Mouse (Mus musculus) ES-Bruce4 (cell line): ENCODE measurements at regions not wholly inside any gene's neighbourhood (a gene's known extent, or its start where the extent isn't known, plus 50 kb on each side); places are given as distances from the start of the nearest gene placed in this dataset.
"Not testable (repeated sequence)": the region's sequence is repeated elsewhere in the genome, so short reads cannot be mapped to it uniquely, and the experiment has no call there.

Source experiments
- H3K27ac ChIP-seq: 2 replicates; pipeline ENCODE4 v1.5.1; 2012; ENCODE audit warnings: low read length, inconsistent platforms; ENCODE audit not compliant: insufficient read depth
- H3K27me3 ChIP-seq: 2 replicates; pipeline ENCODE4 v1.6.1; 2012; ENCODE audit warnings: mild to moderate bottlenecking, low read length, inconsistent platforms; ENCODE audit not compliant: control insufficient read depth, poor library complexity, insufficient read depth, severe bottlenecking
- H3K36me3 ChIP-seq: 2 replicates; pipeline ENCODE4 v1.6.1; 2012; ENCODE audit warnings: inconsistent platforms, mild to moderate bottlenecking, low read length, moderate library complexity; ENCODE audit not compliant: control insufficient read depth, poor library complexity, insufficient read depth, severe bottlenecking
- H3K4me1 ChIP-seq: one replicate; pipeline ENCODE4 v1.8.1; 2011; ENCODE audit warnings: low read length; ENCODE audit not compliant: control insufficient read depth, insufficient read depth
- H3K4me3 ChIP-seq: 2 replicates; pipeline ENCODE4 v1.5.1; 2011; ENCODE audit warnings: low read depth, mild to moderate bottlenecking, low read length
- H3K9ac ChIP-seq: 2 replicates; pipeline ENCODE4 v1.6.1; 2012; ENCODE audit warnings: low read depth, mild to moderate bottlenecking, inconsistent platforms; ENCODE audit not compliant: poor library complexity, severe bottlenecking
- H3K9me3 ChIP-seq: replicated peaks from 2 replicates; pipeline ENCODE4 v1.6.1; 2012; ENCODE audit warnings: mild to moderate bottlenecking, low read length, inconsistent platforms; ENCODE audit not compliant: control insufficient read depth, poor library complexity, insufficient read depth, severe bottlenecking
- CTCF ChIP-seq: IDR thresholded peaks from one replicate; pipeline ENCODE4 v1.8.1; 2011; ENCODE audit warnings: low read depth, low read length
- EP300 ChIP-seq: IDR thresholded peaks from 2 replicates; pipeline ENCODE4 v1.6.1; 2011; ENCODE audit warnings: low read depth, low read length; ENCODE audit not compliant: insufficient read depth
- POLR2A ChIP-seq: IDR thresholded peaks from one replicate; pipeline ENCODE4 v1.8.1; 2011; ENCODE audit warnings: low read length; ENCODE audit not compliant: insufficient read depth

DNA sequence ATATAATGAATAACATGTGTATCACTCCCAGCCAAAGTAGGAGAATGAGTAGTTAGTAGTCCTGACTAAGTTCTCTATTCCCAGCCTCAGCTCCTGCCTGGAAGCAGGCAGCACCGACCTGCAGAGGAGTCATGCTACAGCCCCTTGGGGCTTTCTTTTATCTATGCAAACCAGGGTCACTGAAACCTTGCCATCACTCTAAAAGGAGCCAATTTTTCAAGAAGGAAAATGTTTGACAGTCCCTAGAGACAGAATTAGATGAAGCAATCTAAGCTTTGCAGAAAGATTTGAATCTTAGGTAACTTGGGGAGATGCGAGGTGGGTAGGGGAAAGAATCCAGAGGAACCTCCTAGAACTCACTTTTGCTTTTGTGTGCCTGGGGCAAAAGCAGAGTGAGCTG lies 103.5 kb upstream of the Sec61g start:
- TF ChIP-seq CTCF = no peak
- TF ChIP-seq EP300 = no peak
- no peak for TF ChIP-seq POLR2A
- no peaks in the 10 kb centered on the region for H3K27me3 ChIP-seq
- no peaks in the 10 kb centered on the region for H3K36me3 ChIP-seq
- H3K4me1 ChIP-seq = no peaks in the 10 kb centered on the region
- peaks cover 4% of the 10 kb centered on the region for H3K9me3 ChIP-seq
- no peak overlapping the region for H3K4me3 ChIP-seq
- H3K9ac ChIP-seq = no peak overlapping the region
- no peak overlapping the region for H3K27ac ChIP-seq

DNA sequence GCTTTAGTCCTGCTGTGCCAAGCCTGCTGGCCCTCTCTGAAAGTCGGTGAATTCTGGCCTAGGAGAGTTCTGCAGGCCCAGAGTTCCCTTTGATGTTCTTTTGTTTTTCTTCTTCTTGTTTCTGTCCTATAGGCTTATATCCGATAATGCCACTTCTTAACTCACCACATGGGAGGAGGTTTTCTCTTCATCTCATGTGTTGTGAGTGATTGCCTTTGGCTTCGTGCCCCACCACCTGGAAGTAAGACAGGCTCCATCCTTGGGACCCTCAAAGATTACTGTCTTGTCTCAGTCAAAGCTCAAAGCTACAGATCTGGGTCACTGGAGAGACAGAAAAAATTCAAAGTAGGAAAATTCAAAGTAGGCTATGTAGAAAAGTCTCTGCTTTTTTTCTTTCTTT lies 104.2 kb upstream of the Sec61g start:
- Histone ChIP-seq H3K9me3 (no peaks in the 10 kb centered on the region; the same call in 1 of the 2 replicates), H3K4me3 (no peak overlapping the region), H3K27me3 (no peaks in the 10 kb centered on the region), H3K9ac (no peak overlapping the region), H3K4me1 (no peaks in the 10 kb centered on the region), H3K36me3 (no peaks in the 10 kb centered on the region), H3K27ac (no peak overlapping the region)
- no peak for TF ChIP-seq POLR2A
- TF ChIP-seq EP300 = no peak
- TF ChIP-seq CTCF = no peak

DNA sequence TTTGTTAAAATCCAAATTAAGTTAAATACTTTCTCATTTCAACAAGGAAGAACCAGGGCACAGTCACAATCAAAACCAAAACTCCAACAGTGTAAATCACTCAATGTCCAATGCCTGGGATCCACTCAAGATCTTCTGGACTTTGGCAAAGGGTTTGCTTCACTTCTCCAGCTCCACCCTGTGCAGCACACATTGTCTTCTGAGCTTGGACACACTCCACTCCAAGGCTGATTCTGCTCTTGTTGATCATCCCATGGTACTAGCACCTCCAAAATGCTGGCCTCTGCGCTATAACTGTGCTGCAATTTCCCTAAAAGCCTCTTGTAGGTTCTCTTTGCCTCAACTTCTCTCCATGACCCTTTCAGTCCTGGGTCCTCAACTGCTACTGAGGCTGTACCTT lies 111.5 kb upstream of the Sec61g start:
- Histone ChIP-seq H3K4me1 (no peaks in the 10 kb centered on the region), H3K36me3 (no peaks in the 10 kb centered on the region), H3K9me3 (no peaks in the 10 kb centered on the region), H3K4me3 (no peak overlapping the region), H3K9ac (no peak overlapping the region), H3K27me3 (no peaks in the 10 kb centered on the region), H3K27ac (no peak overlapping the region)
- TF ChIP-seq EP300 (no peak), CTCF (no peak), POLR2A (no peak)

DNA sequence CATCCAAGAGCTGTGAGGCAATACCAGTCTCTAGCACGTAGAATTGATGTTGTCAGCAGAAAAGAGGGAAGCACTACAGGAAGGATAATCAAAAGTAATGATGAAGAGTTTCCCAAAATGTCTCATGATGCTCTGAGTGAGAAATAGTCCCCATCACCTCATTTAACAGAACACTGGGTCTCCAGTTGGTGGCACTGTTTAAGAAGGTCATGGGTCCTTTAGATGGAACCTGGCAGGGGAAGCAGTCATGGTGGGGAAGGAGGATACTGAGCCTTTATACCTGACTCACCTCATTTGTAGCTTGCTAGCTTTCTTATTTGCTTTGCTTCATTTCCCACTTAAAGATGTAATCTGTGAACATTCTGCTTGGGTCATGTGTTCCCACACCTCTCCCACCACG lies 115.4 kb upstream of the Sec61g start:
- TF ChIP-seq POLR2A = no peak
- TF ChIP-seq EP300 = no peak
- no peak for TF ChIP-seq CTCF
- no peaks in the 10 kb centered on the region for H3K27me3 ChIP-seq
- H3K27ac ChIP-seq = no peak overlapping the region
- no peaks in the 10 kb centered on the region for H3K9me3 ChIP-seq
- H3K4me3 ChIP-seq = no peak overlapping the region
- no peaks in the 10 kb centered on the region for H3K4me1 ChIP-seq
- no peak overlapping the region for H3K9ac ChIP-seq
- H3K36me3 ChIP-seq = no peaks in the 10 kb centered on the region

DNA sequence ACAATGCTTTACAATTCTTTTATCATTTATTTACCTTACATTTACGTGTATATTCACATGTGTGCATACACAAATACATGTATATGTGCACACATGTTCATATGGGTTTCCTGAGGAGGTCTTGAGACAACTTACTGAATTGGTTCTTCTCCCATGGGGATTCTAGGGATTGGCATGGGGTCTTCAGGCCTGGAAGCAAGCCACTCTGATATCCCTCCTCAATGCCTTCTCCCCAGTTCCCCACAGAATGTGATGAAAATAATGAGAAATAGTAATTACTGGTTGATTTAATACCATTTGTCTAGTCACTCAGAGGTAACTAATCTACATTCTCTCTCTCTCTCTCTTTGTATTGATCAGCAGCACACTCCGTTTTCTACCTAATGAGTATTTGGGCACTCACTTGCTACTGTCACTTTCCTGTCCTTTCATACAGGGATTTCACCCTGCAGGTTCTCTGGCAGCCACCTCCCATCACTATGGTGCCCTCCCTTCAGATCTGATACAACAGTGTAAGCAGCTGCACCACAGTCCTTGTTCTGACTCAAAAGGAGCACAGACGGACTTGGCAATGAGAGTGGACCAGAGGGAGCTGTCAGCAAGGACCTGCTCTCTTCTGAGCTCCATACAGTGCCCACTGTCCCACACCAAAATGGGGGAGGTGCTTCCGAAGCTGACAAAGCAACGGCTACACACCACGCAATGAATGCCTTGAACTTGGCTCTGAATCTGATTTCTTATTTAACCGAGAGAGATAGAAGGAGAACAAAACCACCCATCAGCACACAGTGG lies 119.2 kb upstream of the Sec61g start:
- no peak for TF ChIP-seq EP300
- no peak for TF ChIP-seq POLR2A
- TF ChIP-seq CTCF = no peak
- Histone ChIP-seq H3K27me3 (no peaks in the 10 kb centered on the region), H3K36me3 (no peaks in the 10 kb centered on the region), H3K27ac (no peak overlapping the region), H3K9me3 (no peaks in the 10 kb centered on the region), H3K9ac (no peak overlapping the region), H3K4me1 (no peaks in the 10 kb centered on the region), H3K4me3 (no peak overlapping the region)

DNA sequence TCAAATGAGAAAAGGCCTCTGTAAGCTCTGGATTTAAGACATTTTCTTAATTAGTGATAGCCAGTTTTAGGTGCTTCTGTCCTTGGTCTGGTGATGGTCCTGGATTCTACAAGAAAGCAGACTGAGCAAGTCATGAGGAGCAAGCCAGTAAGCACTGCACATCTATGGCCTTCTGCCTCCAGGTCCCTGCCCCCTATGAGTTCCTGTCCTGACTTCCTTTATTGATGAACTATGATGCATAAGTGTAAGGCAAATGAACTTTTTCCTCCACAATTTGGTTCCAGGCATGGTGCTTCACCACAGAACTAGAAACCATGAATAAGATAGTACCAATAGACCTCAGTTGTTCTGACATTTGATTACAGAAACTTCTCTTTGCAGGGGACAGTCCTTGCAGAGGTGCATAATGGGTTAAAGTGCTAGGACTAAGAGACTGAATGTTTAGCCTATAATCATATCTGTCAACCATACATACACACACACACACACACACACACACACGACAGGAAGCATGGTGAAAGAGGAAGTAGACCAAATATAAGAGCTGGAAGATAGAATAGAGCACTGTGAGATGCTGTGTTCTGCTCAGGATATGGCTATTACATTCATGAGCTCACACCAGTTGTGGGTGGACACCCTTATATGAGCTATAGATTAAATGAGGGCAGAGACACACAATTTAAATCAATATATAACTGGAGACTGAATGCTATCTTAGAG lies 121.3 kb upstream of the Sec61g start:
- Histone ChIP-seq H3K27me3 (no peaks in the 10 kb centered on the region), H3K9ac (no peak overlapping the region), H3K4me1 (no peaks in the 10 kb centered on the region), H3K27ac (no peak overlapping the region), H3K9me3 (no peaks in the 10 kb centered on the region), H3K36me3 (no peaks in the 10 kb centered on the region), H3K4me3 (no peak overlapping the region)
- TF ChIP-seq CTCF (no peak), POLR2A (no peak), EP300 (no peak)

DNA sequence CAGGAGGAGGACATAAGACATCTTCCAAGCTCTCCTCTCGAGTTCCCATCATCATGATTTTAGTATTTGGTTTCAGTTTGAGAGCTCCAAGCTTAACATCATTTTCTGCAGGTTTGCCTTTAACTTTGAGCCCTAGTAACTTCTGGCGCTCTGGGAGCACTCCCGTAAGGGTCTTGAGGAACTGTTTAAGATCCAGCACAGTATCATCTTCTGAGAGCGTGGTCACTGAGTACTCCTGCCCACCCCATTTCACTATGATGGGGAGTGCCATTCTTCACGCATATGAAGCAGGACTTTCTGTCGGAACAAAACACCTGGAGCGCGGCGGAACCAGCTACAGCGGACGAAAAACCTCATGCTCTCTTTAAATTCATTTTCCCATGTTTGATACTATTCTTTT lies 116.2 kb upstream of the Egfr start:
- H3K36me3 ChIP-seq, H3K27me3 ChIP-seq, H3K9ac ChIP-seq, H3K9me3 ChIP-seq, H3K27ac ChIP-seq, H3K4me3 ChIP-seq, H3K4me1 ChIP-seq: not testable (repeated sequence)
